Mouse (Mus musculus) brain, embryonic 14.5 days (tissue): ENCODE data around the gene Gpr158. TPM values are rescaled to one million over a fixed set of nuclear protein-coding genes. Genes with fewer than 3 reads are reported as not detected.

Experiments used
- DNase-seq: peaks from one replicate; pipeline ENCODE4 v3.0.0-alpha.2; 2011; ENCODE audit warnings: low read depth
- CTCF ChIP-seq: fragments of 200-500 bp; IDR thresholded peaks from 2 replicates; pipeline ENCODE4 v1.5.1; 2012; ENCODE audit warnings: inconsistent platforms, mild to moderate bottlenecking, moderate library complexity, borderline replicate concordance; ENCODE audit not compliant: insufficient read depth, insufficient read length; ENCODE audit errors: extremely low read depth
- POLR2A ChIP-seq: fragments of 200-500 bp; IDR thresholded peaks from 2 replicates; pipeline ENCODE4 v1.6.1; 2012; ENCODE audit warnings: mild to moderate bottlenecking, inconsistent platforms, borderline replicate concordance; ENCODE audit not compliant: poor library complexity, insufficient read depth, insufficient read length, severe bottlenecking; ENCODE audit errors: extremely low read depth
- polyA plus RNA-seq: library from polyadenylated mRNA; depleted of rRNA; stranded (reverse); fragments of >200 nt; gene quantifications from 2 replicates; pipeline ENCODE4 v1.2.3, GENCODE M21; 2012

The Gpr158 gene
- polyA plus RNA-seq, 1 experiment, result 4.5 TPM

DNA sequence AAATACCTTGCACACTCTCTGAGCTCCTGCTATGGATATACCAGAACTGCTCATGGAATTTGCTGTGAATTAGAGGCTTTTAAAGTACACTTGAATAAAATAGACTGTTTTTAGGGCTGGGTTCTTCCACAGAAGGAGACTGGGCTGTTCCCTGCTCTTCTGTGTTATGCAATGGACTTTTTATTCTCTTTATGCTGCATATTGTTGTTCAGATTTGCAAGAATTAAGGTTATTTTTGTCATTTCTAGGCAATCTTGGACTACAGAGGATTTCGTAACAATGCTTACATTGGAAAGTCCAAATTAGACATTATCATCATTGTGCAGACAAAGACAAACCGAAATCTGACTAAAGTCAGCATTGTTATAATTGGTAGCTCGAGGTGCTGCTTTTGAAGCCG, 298.4 kb downstream of the Gpr158 start:
- TF ChIP-seq POLR2A (no peak), CTCF (no peak)
- no peak for DNase-seq

DNA sequence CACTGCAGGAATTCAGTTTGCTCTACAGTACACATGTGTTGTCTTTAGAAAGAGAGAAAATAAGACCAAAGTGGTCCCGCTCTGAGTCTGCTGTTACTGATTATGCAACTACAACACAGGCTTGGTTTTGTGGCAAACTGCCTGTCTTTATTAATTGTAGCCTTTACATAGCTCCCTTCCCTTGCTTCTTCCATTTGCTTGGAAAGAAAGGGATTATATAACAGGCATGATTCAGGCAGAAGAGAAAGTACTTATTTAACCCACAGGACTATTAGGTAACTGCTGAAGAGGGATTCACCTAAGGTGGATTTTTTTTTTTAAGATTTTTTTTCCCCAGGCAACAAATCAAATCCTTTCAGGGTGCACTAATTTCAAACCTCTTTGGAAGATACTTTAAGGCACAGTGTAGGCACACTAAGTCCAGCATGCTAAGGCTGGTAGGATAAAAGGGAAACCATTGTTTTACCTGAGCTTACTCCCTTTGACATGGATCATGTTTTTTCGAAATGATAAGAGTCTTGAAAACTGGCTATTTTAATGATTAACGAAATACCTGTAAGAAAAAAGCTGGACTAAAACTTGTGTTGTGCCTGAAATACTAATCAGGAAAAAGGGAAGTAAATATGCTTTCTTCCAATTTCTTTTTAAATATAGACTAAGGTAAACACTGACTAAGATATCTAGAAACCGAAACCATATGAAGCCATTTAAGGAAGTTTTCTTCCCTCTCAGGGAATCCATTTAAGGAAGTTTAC, 308.9 kb downstream of the Gpr158 start:
- TF ChIP-seq POLR2A (no peak), CTCF (no peak)
- DNase-seq, result no peak

DNA sequence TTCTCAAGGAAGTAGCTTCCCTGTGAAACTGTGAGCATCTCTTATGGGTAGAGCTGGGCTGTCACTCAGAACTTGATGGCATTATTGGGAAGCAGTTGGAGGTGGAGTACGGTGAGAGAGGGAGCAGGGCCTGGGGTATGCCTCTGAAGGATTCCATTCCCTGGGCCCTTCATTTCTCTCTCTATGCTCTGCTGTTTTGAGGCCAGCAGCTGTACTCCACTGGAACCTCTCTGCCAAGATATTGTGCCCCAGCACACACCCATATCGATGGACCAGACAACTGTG, 309.4 kb downstream of the Gpr158 start:
- no peak for DNase-seq
- TF ChIP-seq CTCF (no peak), POLR2A (no peak)

DNA sequence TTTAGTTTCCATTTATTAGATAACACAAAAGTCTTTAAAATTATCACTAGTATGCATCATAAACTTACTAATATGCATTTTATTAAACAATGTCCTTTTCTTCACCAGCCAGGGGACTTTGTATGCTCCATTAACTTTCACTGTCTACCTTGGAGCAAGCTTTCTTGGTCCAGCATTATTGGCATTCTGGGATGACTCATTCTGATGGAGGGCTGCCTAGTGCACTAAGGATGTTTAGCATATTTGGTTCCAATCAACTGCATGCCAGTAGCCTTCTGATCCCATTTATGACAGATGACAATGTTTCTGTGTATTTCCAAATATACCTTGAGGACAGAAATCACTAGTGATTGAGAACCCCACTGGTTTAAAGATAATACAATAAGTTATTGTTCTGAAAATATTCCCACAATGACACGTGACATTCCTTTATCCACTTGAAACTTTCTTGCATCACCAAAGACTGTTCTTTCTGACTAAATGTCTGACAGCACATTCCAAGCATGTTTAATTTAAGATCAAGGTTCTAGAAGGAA, 313.5 kb downstream of the Gpr158 start:
- DNase-seq, result no peak
- TF ChIP-seq POLR2A, result no peak
- no peak for TF ChIP-seq CTCF

DNA sequence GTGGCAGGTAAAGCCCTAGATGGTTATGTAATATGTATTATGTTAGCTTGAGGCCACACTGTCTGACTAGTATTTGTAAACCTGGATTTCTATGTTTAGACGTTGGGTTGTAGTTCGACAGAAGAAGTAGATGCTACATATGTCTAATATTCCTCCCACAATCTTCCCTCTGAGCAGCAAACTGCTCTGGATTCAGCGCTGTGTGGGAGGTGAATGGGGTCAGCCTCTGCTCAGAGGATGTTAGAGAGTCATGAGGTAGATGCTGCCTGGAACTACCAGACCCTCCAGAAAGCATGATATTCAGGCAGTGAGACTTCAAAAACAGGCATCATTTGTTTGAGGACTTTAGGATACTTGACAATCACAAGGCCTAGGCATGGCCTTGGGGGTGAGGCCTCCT, 317.4 kb downstream of the Gpr158 start:
- no peak for DNase-seq
- TF ChIP-seq POLR2A (no peak), CTCF (no peak)

DNA sequence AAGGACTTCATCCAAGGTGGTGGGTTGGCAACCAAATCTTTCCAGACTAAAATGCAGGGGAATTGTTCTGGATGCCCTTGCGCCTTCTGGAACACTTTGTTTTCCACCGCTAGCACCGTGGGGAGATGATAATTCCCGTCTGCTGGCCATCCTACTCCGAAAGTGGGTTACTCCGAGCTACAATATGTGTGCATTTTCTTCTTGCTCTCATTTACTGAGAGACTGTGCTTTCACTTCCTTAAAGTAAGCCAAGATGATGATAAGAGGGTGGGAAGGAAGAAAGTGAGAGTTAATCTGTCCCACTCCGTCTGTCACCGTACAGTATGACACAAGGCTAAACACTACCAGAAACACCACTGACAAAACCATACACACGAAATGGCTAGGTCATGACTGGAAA, 325.8 kb downstream of the Gpr158 start:
- TF ChIP-seq CTCF, result no peak
- DNase-seq, result no peak

DNA sequence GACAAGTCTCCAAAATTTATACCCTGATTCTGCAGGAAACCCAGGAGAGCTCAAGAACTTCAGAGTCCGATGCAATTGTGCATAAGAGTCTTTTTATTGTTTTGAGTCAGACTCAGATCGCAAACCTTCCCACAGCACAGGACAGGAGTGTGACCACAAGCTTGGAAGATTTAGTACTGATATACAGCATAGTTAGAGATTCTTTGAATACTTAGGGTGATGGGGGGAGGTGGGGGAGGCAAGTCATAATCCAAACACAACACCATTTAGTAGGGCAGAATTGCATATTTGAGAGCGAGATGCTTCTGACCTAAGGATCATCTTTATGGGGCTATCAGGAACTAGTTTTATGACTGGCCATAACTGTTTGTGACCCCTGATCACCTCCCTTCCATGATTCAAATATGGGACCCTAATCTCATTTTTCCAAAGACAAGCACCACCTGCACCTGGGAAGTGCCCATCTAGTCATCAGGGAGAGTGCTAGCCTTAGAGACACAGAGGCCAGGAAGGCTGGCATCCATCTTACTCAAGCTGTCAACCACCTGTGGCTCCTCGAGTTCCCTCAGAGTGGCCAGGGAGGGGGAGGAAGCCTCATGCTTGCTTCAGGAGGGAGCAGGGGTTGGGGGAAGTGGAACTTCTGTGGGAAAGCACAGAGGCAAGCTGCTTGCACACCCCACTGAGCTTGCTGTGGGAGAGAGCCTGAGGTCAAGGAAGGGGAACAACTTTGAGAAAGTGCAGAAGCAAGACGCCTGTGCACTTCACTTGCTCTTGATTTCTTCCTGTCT, 326.7 kb downstream of the Gpr158 start:
- DNase-seq, result no peak
- TF ChIP-seq CTCF (no peak), POLR2A (no peak)

DNA sequence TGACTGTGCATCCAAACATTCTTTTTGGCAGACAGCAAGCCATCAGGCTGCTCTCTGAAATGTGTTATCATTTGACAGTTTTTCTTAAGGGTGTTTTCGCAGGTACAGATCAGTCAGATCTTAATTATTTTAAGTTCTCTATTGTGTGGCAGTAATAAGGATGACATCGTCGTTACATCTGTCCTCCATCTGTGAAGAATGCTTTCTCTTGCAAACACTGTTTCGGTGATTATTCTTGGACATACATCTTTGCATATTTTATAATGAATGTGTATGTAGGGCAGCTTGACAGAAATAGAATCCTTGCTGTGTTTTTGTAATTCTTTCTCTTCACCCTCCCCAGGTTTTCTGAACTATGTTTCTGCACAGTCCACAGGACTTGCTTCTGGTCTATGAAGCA, 360.7 kb downstream of the Gpr158 start:
- TF ChIP-seq POLR2A, result no peak
- TF ChIP-seq CTCF, result no peak
- no peak for DNase-seq

DNA sequence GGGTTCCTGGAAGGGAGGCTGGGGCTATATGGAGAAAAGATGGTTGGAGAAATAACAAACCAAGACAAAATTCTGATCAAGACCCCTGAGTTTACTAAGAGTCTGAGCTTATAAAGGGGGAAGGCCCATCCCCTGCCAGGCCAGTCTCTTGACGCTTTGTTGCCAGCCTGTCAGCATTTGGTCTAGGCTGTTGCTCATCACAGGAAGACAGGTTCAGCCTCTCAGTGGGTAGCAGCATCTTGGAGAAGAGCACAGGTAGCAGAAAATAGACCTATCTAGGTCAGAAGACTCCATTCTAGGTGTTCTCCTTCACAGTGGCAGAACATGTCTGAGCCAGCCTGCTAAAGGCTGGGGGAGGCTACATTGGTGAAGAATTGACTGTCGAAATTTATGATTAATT, 416.4 kb downstream of the Gpr158 start:
- DNase-seq, result no peak
- TF ChIP-seq POLR2A, result no peak
- no peak for TF ChIP-seq CTCF

DNA sequence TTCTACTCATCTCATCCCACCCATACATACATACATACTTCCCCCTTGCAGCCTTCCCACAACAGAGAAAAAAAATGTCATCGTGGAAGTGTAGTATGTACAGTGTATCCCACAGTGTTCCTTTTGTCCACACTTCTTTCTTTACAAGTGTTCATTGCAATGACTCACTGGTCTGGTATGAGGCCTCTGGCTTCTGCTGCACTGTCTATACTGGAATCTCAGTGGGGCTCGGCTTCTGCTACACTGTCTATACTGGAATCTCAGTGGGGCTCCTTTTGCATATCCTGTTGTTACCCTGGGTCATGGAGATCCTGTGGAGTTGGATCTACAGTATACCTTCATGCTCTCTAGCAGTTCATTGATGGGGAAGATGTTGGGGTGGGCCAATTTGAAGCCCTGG, 425.8 kb downstream of the Gpr158 start:
- DNase-seq, result no peak
- TF ChIP-seq CTCF, result no peak
- no peak for TF ChIP-seq POLR2A

DNA sequence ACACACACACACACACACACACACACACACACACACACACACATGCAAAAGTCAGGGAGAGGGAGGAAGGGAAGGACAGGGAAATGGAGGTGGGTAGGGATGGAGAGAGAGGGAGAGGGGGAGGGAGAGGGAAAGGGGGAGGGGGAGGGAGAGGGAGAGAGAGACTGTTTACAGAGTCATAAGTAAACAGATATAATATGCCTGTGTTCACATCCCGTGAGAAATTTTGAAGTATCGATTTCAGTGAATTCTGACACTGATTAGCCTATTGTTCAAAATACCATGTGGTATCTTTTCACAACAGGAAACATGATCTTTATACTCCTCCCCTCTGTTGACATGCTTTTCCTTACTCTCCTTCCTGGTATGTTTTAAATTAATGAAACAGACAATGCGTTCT, 432.3 kb downstream of the Gpr158 start:
- DNase-seq, result no peak
- TF ChIP-seq CTCF (no peak), POLR2A (no peak)

DNA sequence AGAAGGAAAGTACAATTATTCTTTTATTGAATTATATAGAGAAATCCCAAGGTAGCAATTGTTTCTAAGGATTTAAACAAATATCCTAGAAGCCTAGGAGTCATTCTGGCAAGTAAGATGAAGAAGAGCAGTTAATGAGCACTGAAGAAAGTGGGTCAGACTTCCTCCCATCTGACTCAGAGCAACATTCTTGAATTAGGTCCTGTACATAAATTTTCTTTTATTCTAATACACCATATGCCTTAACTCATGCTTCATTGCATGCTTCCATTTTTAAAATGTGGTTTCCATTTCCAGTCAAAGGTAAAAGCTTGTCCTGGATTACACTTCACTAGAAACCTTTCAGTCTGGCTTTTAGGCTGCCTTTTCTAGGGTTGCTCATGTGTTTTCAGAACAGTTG, 432.7 kb downstream of the Gpr158 start:
- DNase-seq, result no peak
- TF ChIP-seq POLR2A (no peak), CTCF (no peak)

DNA sequence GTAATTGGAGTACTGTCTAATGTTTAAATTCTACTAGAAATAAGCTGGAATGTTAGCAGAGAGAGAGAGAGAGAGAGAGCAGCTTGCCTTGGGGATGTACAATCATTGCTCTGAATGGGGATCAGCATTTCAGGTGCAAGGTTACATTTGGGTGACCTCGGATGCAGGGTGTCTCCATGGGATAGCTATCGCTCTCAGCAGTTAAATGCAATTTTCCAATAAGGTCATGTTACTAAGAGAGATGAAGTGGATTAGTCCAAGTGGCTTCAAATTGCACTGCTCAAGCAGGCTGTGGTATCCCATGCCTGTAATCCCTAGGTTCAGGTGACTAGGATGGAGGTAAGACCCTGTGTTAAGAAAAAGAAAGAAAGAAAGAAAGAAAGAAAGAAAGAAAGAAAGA, 441.2 kb downstream of the Gpr158 start:
- TF ChIP-seq CTCF, result no peak
- TF ChIP-seq POLR2A, result no peak
- DNase-seq, result no peak
